Mouse (Mus musculus): Measurements from ENCODE around the gene Ets1.

DNA sequence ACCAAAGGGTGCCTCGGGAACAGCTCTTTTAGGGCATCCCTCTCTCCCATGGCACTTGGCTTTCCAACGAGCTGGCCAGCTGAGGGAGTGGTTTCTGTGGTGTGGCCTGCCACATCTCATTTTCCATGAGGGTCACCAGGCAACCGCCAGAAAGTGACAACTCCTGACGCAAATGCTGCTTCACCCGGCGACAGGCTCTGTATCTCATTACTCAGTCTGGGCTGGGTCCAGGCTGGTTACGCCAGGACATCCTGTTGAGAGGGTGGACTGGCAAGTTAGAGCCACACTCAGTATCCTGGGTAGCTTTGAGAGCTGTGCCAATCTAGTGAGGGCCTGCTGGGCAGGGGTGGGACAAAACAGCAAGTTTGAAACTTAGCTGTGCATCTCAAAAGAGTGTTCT is 153.3 kb downstream of the Ets1 start:
- no peak for TF ChIP-seq CTCF (IDR thresholded peaks at IDR 0.05; ENCODE audit: borderline replicate concordance, insufficient read depth, low read length)
- TF ChIP-seq POLR2A (IDR thresholded peaks at IDR 0.05; ENCODE audit: low read depth, low read length), result no peak
